Mouse (Mus musculus) heart, embryonic 10.5 days (tissue): ENCODE results near the gene Slc12a8. TPM values are rescaled to one million over a fixed set of nuclear protein-coding genes. Genes with fewer than 3 reads are reported as not detected.

ENCODE experiments used
- DNase-seq: peaks from one replicate; pipeline ENCODE4 v3.0.0-alpha.2; 2017; ENCODE audit warnings: low spot score
- H3K27ac ChIP-seq: fragments of 300-500 bp; sonication (generic); 2 replicates; pipeline ENCODE4 v1.5.1; 2016; ENCODE audit warnings: mild to moderate bottlenecking
- H3K27me3 ChIP-seq: fragments of 300-500 bp; sonication (generic); 2 replicates; pipeline ENCODE4 v1.6.1; 2016; ENCODE audit warnings: mild to moderate bottlenecking; ENCODE audit not compliant: poor library complexity, insufficient read depth, severe bottlenecking
- H3K36me3 ChIP-seq: fragments of 300-500 bp; sonication (generic); 2 replicates; pipeline ENCODE4 v1.6.1; 2016; ENCODE audit warnings: mild to moderate bottlenecking, moderate library complexity
- H3K4me1 ChIP-seq: fragments of 300-500 bp; sonication (generic); 2 replicates; pipeline ENCODE4 v1.6.1; 2016; ENCODE audit warnings: mild to moderate bottlenecking
- H3K4me3 ChIP-seq: fragments of 300-500 bp; sonication (generic); 2 replicates; pipeline ENCODE4 v1.5.1; 2016; ENCODE audit warnings: mild to moderate bottlenecking, moderate library complexity
- H3K9me3 ChIP-seq: fragments of 300-500 bp; sonication (generic); 2 replicates; pipeline ENCODE4 v1.6.1; 2016; ENCODE audit warnings: mild to moderate bottlenecking, moderate library complexity
- WGBS: fragments of 180-500 bp; shearing (Covaris S2); methylation state at CpG from one replicate; pipeline ENCODE4 v1.1.7; 2016; 5-methylcytosine and 5-hydroxymethylcytosine counted together
- polyA plus RNA-seq: library from polyadenylated mRNA; unstranded; fragments of >200 nt; fragmentation: Nextera tagmentation; extraction: Ambion mirVana; gene quantifications from 2 replicates; pipeline ENCODE4 v1.2.1, GENCODE M21; 2016

The Slc12a8 gene
- polyA plus RNA-seq, 1 experiment from 2014 or later, result 0.99 TPM

GRCm38 (mm10) chr16:33676347-33677312, 159.5 kb downstream of the Slc12a8 start:
- Histone ChIP-seq H3K4me3 (no peak overlapping the region), H3K36me3 (no peaks in the 10 kb centered on the region), H3K27ac (peak overlapping the region; percentile 52; the same call in 1 of the 2 replicates), H3K4me1 (peaks cover 37% of the 10 kb centered on the region), H3K9me3 (no peaks in the 10 kb centered on the region), H3K27me3 (no peaks in the 10 kb centered on the region)
- DNase-seq, result no peak
- 52% methylated on average over 7 of the region's 7 CpGs for WGBS

- Histone ChIP-seq H3K36me3 (no peaks in the 10 kb centered on the region), H3K4me3 (no peak overlapping the region), H3K4me1 (peaks cover 37% of the 10 kb centered on the region), H3K9me3 (no peaks in the 10 kb centered on the region), H3K27ac (peak overlapping the region; percentile 52; the same call in 1 of the 2 replicates), H3K27me3 (no peaks in the 10 kb centered on the region)
- no peak for DNase-seq
- 83% methylated on average over 7 of the region's 7 CpGs for WGBS
Measured at GRCm38 (mm10) chr16:33677313-33677690, 160.2 kb downstream of the Slc12a8 start.

GRCm38 (mm10) chr16:33677901-33678300, 160.8 kb downstream of the Slc12a8 start:
- H3K4me3 ChIP-seq, result no peak overlapping the region
- no peak overlapping the region for H3K27ac ChIP-seq
- no peak for DNase-seq
- H3K27me3 ChIP-seq, result no peaks in the 10 kb centered on the region
- H3K4me1 ChIP-seq, result peaks cover 37% of the 10 kb centered on the region
- no peaks in the 10 kb centered on the region for H3K36me3 ChIP-seq
- WGBS, result 84% methylated on average over 5 of the region's 5 CpGs
- no peaks in the 10 kb centered on the region for H3K9me3 ChIP-seq

- no peak for DNase-seq
- peaks cover 40% of the 10 kb centered on the region for H3K4me1 ChIP-seq
- H3K9me3 ChIP-seq, result no peaks in the 10 kb centered on the region
- no peaks in the 10 kb centered on the region for H3K27me3 ChIP-seq
- no peaks in the 10 kb centered on the region for H3K36me3 ChIP-seq
- no peak overlapping the region for H3K27ac ChIP-seq
- WGBS, result 71% methylated on average over 7 of the region's 7 CpGs
- no peak overlapping the region for H3K4me3 ChIP-seq
Measured at GRCm38 (mm10) chr16:33680271-33680670, 163.1 kb downstream of the Slc12a8 start.

GRCm38 (mm10) chr16:33680816-33681215, 163.7 kb downstream of the Slc12a8 start:
- no peak for DNase-seq
- no peak overlapping the region for H3K4me3 ChIP-seq
- peak overlapping the region; percentile 36; the same call in 1 of the 2 replicates for H3K27ac ChIP-seq
- H3K27me3 ChIP-seq, result no peaks in the 10 kb centered on the region
- peaks cover 41% of the 10 kb centered on the region for H3K4me1 ChIP-seq
- H3K36me3 ChIP-seq, result no peaks in the 10 kb centered on the region
- WGBS, result 54% methylated on average over 10 of the region's 10 CpGs
- no peaks in the 10 kb centered on the region for H3K9me3 ChIP-seq

- Histone ChIP-seq H3K27me3 (no peaks in the 10 kb centered on the region), H3K36me3 (0 out of 2 replicates have a peak, but pooled peaks cover 5% of the 10 kb centered on the region), H3K4me3 (no peak overlapping the region), H3K4me1 (peaks cover 41% of the 10 kb centered on the region), H3K9me3 (no peaks in the 10 kb centered on the region), H3K27ac (no peak overlapping the region)
- no peak for DNase-seq
Measured at GRCm38 (mm10) chr16:33681661-33682060, 164.5 kb downstream of the Slc12a8 start.

GRCm38 (mm10) chr16:33682651-33683050, 165.5 kb downstream of the Slc12a8 start:
- DNase-seq, result no peak
- H3K4me3 ChIP-seq, result no peak overlapping the region
- peaks cover 41% of the 10 kb centered on the region for H3K4me1 ChIP-seq
- no peak overlapping the region for H3K27ac ChIP-seq
- H3K36me3 ChIP-seq, result 0 out of 2 replicates have a peak, but pooled peaks cover 5% of the 10 kb centered on the region
- H3K9me3 ChIP-seq, result no peaks in the 10 kb centered on the region
- H3K27me3 ChIP-seq, result no peaks in the 10 kb centered on the region
- WGBS, result 76% methylated on average over 3 of the region's 3 CpGs

GRCm38 (mm10) chr16:33683206-33684161, 166.4 kb downstream of the Slc12a8 start:
- DNase-seq, result no peak
- peak overlapping the region; percentile 92 for H3K4me3 ChIP-seq
- H3K36me3 ChIP-seq, result 0 out of 2 replicates have a peak, but pooled peaks cover 5% of the 10 kb centered on the region
- 64% methylated on average over 13 of the region's 13 CpGs for WGBS
- no peaks in the 10 kb centered on the region for H3K27me3 ChIP-seq
- peaks cover 47% of the 10 kb centered on the region for H3K4me1 ChIP-seq
- no peaks in the 10 kb centered on the region for H3K9me3 ChIP-seq
- peak overlapping the region; percentile 97 for H3K27ac ChIP-seq

GRCm38 (mm10) chr16:33684162-33684702, 167.1 kb downstream of the Slc12a8 start, which contains the start of gene Heg1:
Gene Heg1, plus strand, starts transcription at chr16:33684370.
- under 1% methylated on average over 51 of the region's 57 CpGs for WGBS
- H3K4me1 ChIP-seq, result peaks cover 47% of the 10 kb centered on the region

GRCm38 (mm10) chr16:33684703-33685701, 167.9 kb downstream of the Slc12a8 start:
- Histone ChIP-seq H3K27me3 (no peaks in the 10 kb centered on the region), H3K36me3 (0 out of 2 replicates have a peak, but pooled peaks cover 5% of the 10 kb centered on the region), H3K27ac (peak overlapping the region; percentile 97), H3K4me3 (peak overlapping the region; percentile 92), H3K9me3 (no peaks in the 10 kb centered on the region), H3K4me1 (peaks cover 54% of the 10 kb centered on the region)
- WGBS, result 2% methylated on average over 46 of the region's 46 CpGs
- peak; percentile 84 for DNase-seq

More at GRCm38 (mm10) chr16:33684162-33684702, 167.1 kb downstream of the Slc12a8 start, which contains the start of gene Heg1:
- peak within 1 kb of the TSS; percentile 92 for H3K4me3 ChIP-seq
- H3K36me3 ChIP-seq, result 0 out of 2 replicates have a peak, but pooled peaks cover 5% of the 10 kb centered on the region
- DNase-seq, result peak; percentile 92
- no peaks in the 10 kb centered on the region for H3K27me3 ChIP-seq
- H3K9me3 ChIP-seq, result no peaks in the 10 kb centered on the region
- peak within 1 kb of the TSS; percentile 97 for H3K27ac ChIP-seq

- Histone ChIP-seq H3K9me3 (no peaks in the 10 kb centered on the region), H3K27me3 (no peaks in the 10 kb centered on the region), H3K4me1 (peaks cover 55% of the 10 kb centered on the region), H3K36me3 (0 out of 2 replicates have a peak, but pooled peaks cover 5% of the 10 kb centered on the region), H3K27ac (peak overlapping the region; percentile 97), H3K4me3 (peak overlapping the region; percentile 92)
- no peak for DNase-seq
- WGBS, result 63% methylated on average over 1 of the region's 1 CpGs
Measured at GRCm38 (mm10) chr16:33686056-33686455, 168.9 kb downstream of the Slc12a8 start.
